Mouse (Mus musculus): ENCODE data around the gene Magix. TPM values are rescaled to one million over a fixed set of nuclear protein-coding genes. Genes with fewer than 3 reads are reported as not detected.

Gene Magix
- polyA plus RNA-seq, 1 experiment from 2014 or later = 0.74 TPM

Other genes with a start within 250 kb of the Magix start
- not detected in 2 replicates for gene Foxp3, start 107.6 kb downstream of the Magix start, polyA plus RNA-seq (2014; fragmentation: Nextera tagmentation; extraction: Ambion mirVana)
- gene Ppp1r3f, start 107.0 kb downstream of the Magix start, polyA plus RNA-seq (2014; fragmentation: Nextera tagmentation; extraction: Ambion mirVana) = 1.2 TPM in 2 replicates
- 16.1 and 17.4 TPM in 2 replicates for gene Ccdc22, start 75.7 kb downstream of the Magix start, polyA plus RNA-seq (2014; fragmentation: Nextera tagmentation; extraction: Ambion mirVana)
- not detected in 2 replicates for gene Cacna1f, start 74.2 kb downstream of the Magix start, polyA plus RNA-seq (2014; fragmentation: Nextera tagmentation; extraction: Ambion mirVana)
- gene Syp, start 42.8 kb downstream of the Magix start, polyA plus RNA-seq (2014; fragmentation: Nextera tagmentation; extraction: Ambion mirVana) = 0.24 and 2.0 TPM in 2 replicates
- gene Prickle3, start 24.0 kb downstream of the Magix start, polyA plus RNA-seq (2014; fragmentation: Nextera tagmentation; extraction: Ambion mirVana) = 6.2 and 7.8 TPM in 2 replicates
- gene Plp2, start 9.9 kb downstream of the Magix start, polyA plus RNA-seq (2014; fragmentation: Nextera tagmentation; extraction: Ambion mirVana) = 194 and 196 TPM in 2 replicates
- 33.5 TPM in 2 replicates for gene Gpkow, start 15.9 kb upstream of the Magix start, polyA plus RNA-seq (2014; fragmentation: Nextera tagmentation; extraction: Ambion mirVana)
- gene Wdr45, start 33.1 kb upstream of the Magix start, polyA plus RNA-seq (2014; fragmentation: Nextera tagmentation; extraction: Ambion mirVana) = 18.5 and 24.0 TPM in 2 replicates
- gene Gm45208, start 41.0 kb upstream of the Magix start, polyA plus RNA-seq (2014; fragmentation: Nextera tagmentation; extraction: Ambion mirVana) = not detected in 2 replicates
- 36.3 and 40.8 TPM in 2 replicates for gene Praf2, start 47.2 kb upstream of the Magix start, polyA plus RNA-seq (2014; fragmentation: Nextera tagmentation; extraction: Ambion mirVana)
- 4.7 and 5.9 TPM in 2 replicates for gene Ccdc120, start 69.7 kb upstream of the Magix start, polyA plus RNA-seq (2014; fragmentation: Nextera tagmentation; extraction: Ambion mirVana)
- 13.1 and 14.5 TPM in 2 replicates for gene Tfe3, start 81.3 kb upstream of the Magix start, polyA plus RNA-seq (2014; fragmentation: Nextera tagmentation; extraction: Ambion mirVana)
- gene Gripap1, start 108.5 kb upstream of the Magix start, polyA plus RNA-seq (2014; fragmentation: Nextera tagmentation; extraction: Ambion mirVana) = 25.0 and 26.6 TPM in 2 replicates
- 1.8 and 1.9 TPM in 2 replicates for gene Kcnd1, start 141.0 kb upstream of the Magix start, polyA plus RNA-seq (2014; fragmentation: Nextera tagmentation; extraction: Ambion mirVana)
- 16.2 and 19.9 TPM in 2 replicates for gene Otud5, start 160.1 kb upstream of the Magix start, polyA plus RNA-seq (2014; fragmentation: Nextera tagmentation; extraction: Ambion mirVana)
- gene Pim2, start 197.0 kb upstream of the Magix start, polyA plus RNA-seq (2014; fragmentation: Nextera tagmentation; extraction: Ambion mirVana) = 3.8 and 4.9 TPM in 2 replicates
- gene Slc35a2, start 202.8 kb upstream of the Magix start, polyA plus RNA-seq (2014; fragmentation: Nextera tagmentation; extraction: Ambion mirVana) = 15.2 and 18.3 TPM in 2 replicates
- 61.9 and 65.1 TPM in 2 replicates for gene Pqbp1, start 218.0 kb upstream of the Magix start, polyA plus RNA-seq (2014; fragmentation: Nextera tagmentation; extraction: Ambion mirVana)
- gene Timm17b, start 218.1 kb upstream of the Magix start, polyA plus RNA-seq (2014; fragmentation: Nextera tagmentation; extraction: Ambion mirVana) = 132 and 159 TPM in 2 replicates
- gene Gm10491, start 226.6 kb upstream of the Magix start, polyA plus RNA-seq (2014; fragmentation: Nextera tagmentation; extraction: Ambion mirVana) = not detected in 2 replicates
- gene Gm10490, start 228.3 kb upstream of the Magix start, polyA plus RNA-seq (2014; fragmentation: Nextera tagmentation; extraction: Ambion mirVana) = not detected in 2 replicates
- 0.09 and 0.63 TPM in 2 replicates for gene Pcsk1n, start 238.6 kb upstream of the Magix start, polyA plus RNA-seq (2014; fragmentation: Nextera tagmentation; extraction: Ambion mirVana)
- gene Eras, start 247.4 kb upstream of the Magix start, polyA plus RNA-seq (2014; fragmentation: Nextera tagmentation; extraction: Ambion mirVana) = not detected in 2 replicates